Mouse (Mus musculus): ENCODE measurements around the gene Zfp804a. TPM values are rescaled to one million over a fixed set of nuclear protein-coding genes. Genes with fewer than 3 reads are reported as not detected.
A peak's percentile ranks its signal among the peaks of the same experiment; 100 is the strongest.

Gene Zfp804a
- not detected for polyA plus RNA-seq (2012; fragmentation: generic; extraction: Trizol)

DNA sequence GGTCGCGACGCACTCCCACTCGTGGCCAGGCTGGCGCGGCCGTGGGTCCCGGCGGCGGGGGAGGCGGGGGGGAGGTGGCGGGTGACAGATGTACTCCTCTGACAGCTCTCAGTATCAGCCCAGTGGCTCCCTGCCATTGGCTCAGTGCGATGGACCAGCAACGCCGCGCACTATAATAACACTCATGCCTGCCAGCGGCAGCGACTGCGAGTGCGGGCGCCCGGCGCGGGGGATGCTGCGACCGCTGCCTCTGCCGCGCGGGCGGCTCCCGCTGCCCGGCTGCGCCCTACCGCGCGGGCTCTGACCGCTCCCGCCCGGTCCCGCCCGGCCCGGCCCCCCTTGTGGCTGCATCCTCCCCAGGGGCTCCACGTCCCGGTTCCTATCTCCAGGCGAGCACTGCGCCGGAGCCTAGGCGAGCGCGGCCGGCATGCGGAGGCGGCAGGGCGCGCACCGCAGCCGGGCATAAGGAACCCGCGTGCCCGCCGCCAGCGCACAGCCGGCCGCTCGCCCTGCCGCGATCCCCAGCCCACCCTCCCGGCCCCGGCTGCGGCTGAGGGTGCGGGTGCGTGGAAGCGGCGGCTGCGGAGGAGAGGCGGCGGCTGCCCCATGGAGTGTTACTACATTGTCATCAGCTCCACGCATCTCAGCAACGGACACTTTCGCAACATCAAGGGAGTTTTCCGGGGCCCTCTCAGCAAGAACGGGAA lies at the start of gene Zfp804a:
TSS of gene Zfp804a (plus strand) at position 38 of the 707 bp plus-strand sequence.
- Histone ChIP-seq H3K79me2 (ENCODE audit: control insufficient read depth, insufficient read depth) (no peaks in the 10 kb centered on the region), H3K4me3 (no peak within 1 kb of the TSS), H3K36me3 (ENCODE audit: control insufficient read depth, insufficient read depth) (no peaks in the 10 kb centered on the region), H3K4me2 (ENCODE audit: low read depth) (peak within 1 kb of the TSS; percentile 45), H3K27me3 (ENCODE audit: control insufficient read depth, insufficient read depth, insufficient read length) (peaks cover 14% of the 10 kb centered on the region), H3ac (ENCODE audit: control insufficient read depth, insufficient read length) (no peak within 1 kb of the TSS)
- TF ChIP-seq SRF (IDR thresholded peaks at IDR 0.05; ENCODE audit: control insufficient read depth, insufficient read length, low read depth) (no peak), POLR2AphosphoS2 (IDR thresholded peaks at IDR 0.05; ENCODE audit: insufficient read length, low read depth) (no peak), TCF3 (IDR thresholded peaks at IDR 0.05; ENCODE audit: insufficient read length, low read depth) (no peak), USF1 (IDR thresholded peaks at IDR 0.05; ENCODE audit: low read depth) (no peak), E2F4 (IDR thresholded peaks at IDR 0.05; ENCODE audit: insufficient read depth) (no peak), MYOG (IDR thresholded peaks at IDR 0.05; ENCODE audit: control insufficient read depth in 1 of 3, insufficient read depth in 1 of 3, insufficient read length in 2 of 3, low read depth in 2 of 3) (no peak), MYOD1 (IDR thresholded peaks at IDR 0.05; ENCODE audit: control insufficient read depth in 1 of 3, insufficient read length in 2 of 3, low read depth in 2 of 3) (no peak), TCF12 (IDR thresholded peaks at IDR 0.05; ENCODE audit: insufficient read depth, poor library complexity, severe bottlenecking) (no peak)

DNA sequence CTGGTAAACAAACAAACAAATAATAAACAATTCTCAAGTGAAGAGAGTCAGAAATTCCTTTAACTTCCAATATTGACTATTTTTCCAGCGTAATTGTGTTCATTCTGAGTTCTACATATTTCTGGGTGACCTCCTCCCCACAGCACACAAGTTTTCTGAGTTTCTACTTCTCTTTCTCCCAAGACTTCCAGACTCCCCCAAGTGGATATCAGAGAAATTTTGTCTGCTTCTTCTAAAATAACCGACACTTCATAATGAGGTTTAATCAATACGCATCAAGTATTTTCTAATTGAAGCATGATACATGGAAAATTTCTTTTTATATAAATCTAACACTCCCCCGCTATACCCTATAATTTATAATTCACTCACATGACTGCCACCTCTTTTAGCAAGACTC lies 1.4 kb upstream of the Zfp804a start:
- Histone ChIP-seq H3K79me2 (ENCODE audit: control insufficient read depth, insufficient read depth) (no peaks in the 10 kb centered on the region), H3K4me3 (no peak overlapping the region), H3K36me3 (ENCODE audit: control insufficient read depth, insufficient read depth) (no peaks in the 10 kb centered on the region), H3K27me3 (ENCODE audit: control insufficient read depth, insufficient read depth, insufficient read length) (peaks cover 14% of the 10 kb centered on the region), H3ac (ENCODE audit: control insufficient read depth, insufficient read length) (no peak overlapping the region), H3K4me2 (ENCODE audit: low read depth) (no peak overlapping the region)
- TF ChIP-seq USF1 (IDR thresholded peaks at IDR 0.05; ENCODE audit: low read depth) (no peak), SRF (IDR thresholded peaks at IDR 0.05; ENCODE audit: control insufficient read depth, insufficient read length, low read depth) (no peak), TCF3 (IDR thresholded peaks at IDR 0.05; ENCODE audit: insufficient read length, low read depth) (no peak), CEBPB (IDR thresholded peaks at IDR 0.05; ENCODE audit: insufficient read depth, poor library complexity, severe bottlenecking) (no peak), POLR2AphosphoS2 (IDR thresholded peaks at IDR 0.05; ENCODE audit: insufficient read length, low read depth) (no peak), TCF12 (IDR thresholded peaks at IDR 0.05; ENCODE audit: insufficient read depth, poor library complexity, severe bottlenecking) (no peak), REST (IDR thresholded peaks at IDR 0.05; ENCODE audit: insufficient read depth, insufficient read length) (no peak), MYOG (IDR thresholded peaks at IDR 0.05; ENCODE audit: control insufficient read depth in 1 of 3, insufficient read depth in 1 of 3, insufficient read length in 2 of 3, low read depth in 2 of 3) (no peak), MAX (IDR thresholded peaks at IDR 0.05; ENCODE audit: low read depth) (no peak), E2F4 (IDR thresholded peaks at IDR 0.05; ENCODE audit: insufficient read depth) (no peak), MYOD1 (IDR thresholded peaks at IDR 0.05; ENCODE audit: control insufficient read depth in 1 of 3, insufficient read length in 2 of 3, low read depth in 2 of 3) (no peak), POLR2A (IDR thresholded peaks at IDR 0.05; ENCODE audit: insufficient read length, low read depth) (no peak)

DNA sequence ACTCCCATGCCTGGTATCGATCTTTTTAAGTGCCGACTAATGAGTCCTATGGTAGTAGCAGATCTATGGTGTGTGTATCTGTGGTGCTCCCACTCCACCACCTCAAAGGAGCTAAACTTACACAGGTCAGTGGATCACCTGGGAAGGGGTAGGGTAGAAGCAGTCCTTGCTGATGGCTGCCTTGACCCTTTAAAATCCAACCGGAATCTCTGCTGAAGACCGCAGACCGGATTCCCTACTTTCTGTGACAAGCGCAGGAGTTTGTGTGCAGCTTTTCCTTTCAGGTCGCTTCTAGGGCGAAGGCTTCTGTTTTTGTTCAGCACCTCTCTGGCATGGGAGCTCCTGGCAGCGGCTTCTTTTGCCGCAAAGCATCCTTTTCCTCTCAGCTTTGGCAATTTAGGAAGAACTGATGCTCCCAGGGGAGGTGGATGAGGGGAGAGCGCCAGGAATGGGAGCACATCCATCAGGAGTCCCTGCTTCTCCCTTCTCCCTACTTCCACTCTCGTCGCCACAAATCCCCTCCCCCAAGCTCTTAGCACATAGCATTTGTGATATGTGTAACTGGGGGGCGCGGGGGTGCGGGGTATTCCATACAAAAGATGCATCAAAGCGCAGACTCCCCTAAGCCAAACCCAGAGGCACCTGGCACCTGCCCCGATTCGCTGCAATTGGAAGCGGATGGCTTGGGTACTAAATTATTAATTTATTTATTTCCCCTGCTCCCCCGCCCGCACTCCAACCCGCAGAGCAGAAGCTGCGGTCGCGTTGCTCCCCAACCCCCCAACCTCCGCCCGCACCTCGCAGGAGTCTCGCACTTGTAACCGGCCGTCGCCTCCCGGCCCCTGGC lies 461 bp upstream of the Zfp804a start:
- Histone ChIP-seq H3ac (ENCODE audit: control insufficient read depth, insufficient read length) (no peak overlapping the region), H3K27me3 (ENCODE audit: control insufficient read depth, insufficient read depth, insufficient read length) (peaks cover 14% of the 10 kb centered on the region), H3K4me2 (ENCODE audit: low read depth) (no peak overlapping the region), H3K36me3 (ENCODE audit: control insufficient read depth, insufficient read depth) (no peaks in the 10 kb centered on the region), H3K4me3 (no peak overlapping the region), H3K79me2 (ENCODE audit: control insufficient read depth, insufficient read depth) (no peaks in the 10 kb centered on the region)
- TF ChIP-seq TCF3 (IDR thresholded peaks at IDR 0.05; ENCODE audit: insufficient read length, low read depth) (no peak), USF1 (IDR thresholded peaks at IDR 0.05; ENCODE audit: low read depth) (no peak), POLR2A (IDR thresholded peaks at IDR 0.05; ENCODE audit: insufficient read length, low read depth) (no peak), SRF (IDR thresholded peaks at IDR 0.05; ENCODE audit: control insufficient read depth, insufficient read length, low read depth) (no peak), MYOD1 (IDR thresholded peaks at IDR 0.05; ENCODE audit: control insufficient read depth in 1 of 3, insufficient read length in 2 of 3, low read depth in 2 of 3) (no peak), MYOG (IDR thresholded peaks at IDR 0.05; ENCODE audit: control insufficient read depth in 1 of 3, insufficient read depth in 1 of 3, insufficient read length in 2 of 3, low read depth in 2 of 3) (no peak), MAX (IDR thresholded peaks at IDR 0.05; ENCODE audit: low read depth) (no peak), POLR2AphosphoS2 (IDR thresholded peaks at IDR 0.05; ENCODE audit: insufficient read length, low read depth) (no peak), CEBPB (IDR thresholded peaks at IDR 0.05; ENCODE audit: insufficient read depth, poor library complexity, severe bottlenecking) (no peak), E2F4 (IDR thresholded peaks at IDR 0.05; ENCODE audit: insufficient read depth) (no peak), REST (IDR thresholded peaks at IDR 0.05; ENCODE audit: insufficient read depth, insufficient read length) (no peak), TCF12 (IDR thresholded peaks at IDR 0.05; ENCODE audit: insufficient read depth, poor library complexity, severe bottlenecking) (no peak)

DNA sequence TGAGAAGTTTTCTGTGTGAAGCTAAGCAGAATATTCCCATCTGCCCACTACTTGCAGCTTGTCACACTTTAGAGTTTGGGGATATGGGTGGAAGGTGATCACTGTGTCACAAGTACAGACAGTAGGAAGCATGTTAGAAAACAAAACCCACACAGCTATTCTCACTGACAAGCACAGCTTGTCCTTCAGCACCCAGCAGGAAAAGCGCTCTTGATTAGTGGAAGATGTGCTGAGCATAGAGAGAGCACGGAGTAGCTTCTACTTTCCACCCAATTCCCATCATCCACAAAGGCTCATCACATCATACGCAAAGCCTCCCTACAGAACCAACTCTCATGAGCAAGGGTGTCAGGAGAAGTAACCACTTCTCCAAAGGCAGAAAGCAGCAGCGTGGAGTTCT lies 1.4 kb downstream of the Zfp804a start:
- H3K36me3 ChIP-seq (ENCODE audit: control insufficient read depth, insufficient read depth) = no peaks in the 10 kb centered on the region
- H3K79me2 ChIP-seq (ENCODE audit: control insufficient read depth, insufficient read depth) = no peaks in the 10 kb centered on the region
- peaks cover 14% of the 10 kb centered on the region for H3K27me3 ChIP-seq (ENCODE audit: control insufficient read depth, insufficient read depth, insufficient read length)
- H3ac ChIP-seq (ENCODE audit: control insufficient read depth, insufficient read length) = no peak overlapping the region
- H3K4me2 ChIP-seq (ENCODE audit: low read depth) = no peak overlapping the region
- no peak overlapping the region for H3K4me3 ChIP-seq
- TF ChIP-seq MYOD1 (IDR thresholded peaks at IDR 0.05; ENCODE audit: control insufficient read depth in 1 of 3, insufficient read length in 2 of 3, low read depth in 2 of 3) = no peak
- TF ChIP-seq USF1 (IDR thresholded peaks at IDR 0.05; ENCODE audit: low read depth) = no peak
- no peak for TF ChIP-seq CEBPB (IDR thresholded peaks at IDR 0.05; ENCODE audit: insufficient read depth, poor library complexity, severe bottlenecking)
- TF ChIP-seq SRF (IDR thresholded peaks at IDR 0.05; ENCODE audit: control insufficient read depth, insufficient read length, low read depth) = no peak
- TF ChIP-seq MYOG (IDR thresholded peaks at IDR 0.05; ENCODE audit: control insufficient read depth in 1 of 3, insufficient read depth in 1 of 3, insufficient read length in 2 of 3, low read depth in 2 of 3) = no peak
- no peak for TF ChIP-seq POLR2AphosphoS2 (IDR thresholded peaks at IDR 0.05; ENCODE audit: insufficient read length, low read depth)
- no peak for TF ChIP-seq TCF12 (IDR thresholded peaks at IDR 0.05; ENCODE audit: insufficient read depth, poor library complexity, severe bottlenecking)

All from myocyte (in vitro differentiated cells).